Mouse (Mus musculus) midbrain, embryonic 11.5 days (tissue): ENCODE data around the gene Gna14. TPM values are rescaled to one million over a fixed set of nuclear protein-coding genes. Genes with fewer than 3 reads are reported as not detected.

Experiments used
- ATAC-seq: fragments of 200-750 bp; cut with Nextera tagmentation; 2 replicates; pipeline ENCODE4 v1.8.0; 2017; ENCODE audit warnings: moderate TSS enrichment, moderate library complexity; ENCODE audit not compliant: low FRiP score
- DNase-seq: peaks from one replicate; pipeline ENCODE4 v3.0.0; 2015; ENCODE audit warnings: low spot score; ENCODE audit errors: missing footprints
- H3K27ac ChIP-seq: fragments of 300-500 bp; sonication (generic); 2 replicates; pipeline ENCODE4 v1.5.1; 2014; ENCODE audit warnings: low read depth, low read length
- H3K27me3 ChIP-seq: fragments of 300-500 bp; sonication (generic); 2 replicates; pipeline ENCODE4 v1.6.1; 2014; ENCODE audit warnings: mild to moderate bottlenecking, low read length, moderate library complexity, mixed read lengths; ENCODE audit not compliant: control insufficient read depth, insufficient read depth
- H3K36me3 ChIP-seq: fragments of 300-500 bp; sonication (generic); 2 replicates; pipeline ENCODE4 v1.6.1; 2014; ENCODE audit warnings: mild to moderate bottlenecking, low read length, moderate library complexity, mixed read lengths; ENCODE audit not compliant: control insufficient read depth, insufficient read depth
- H3K4me1 ChIP-seq: fragments of 300-500 bp; sonication (generic); 2 replicates; pipeline ENCODE4 v1.6.1; 2014; ENCODE audit warnings: low read length; ENCODE audit not compliant: control insufficient read depth, insufficient read depth
- H3K4me2 ChIP-seq: fragments of 300-500 bp; sonication (generic); 2 replicates; pipeline ENCODE4 v1.6.1; 2014; ENCODE audit warnings: mild to moderate bottlenecking, moderate library complexity
- H3K4me3 ChIP-seq: fragments of 300-500 bp; sonication (generic); 2 replicates; pipeline ENCODE4 v1.5.1; 2014; ENCODE audit warnings: low read depth, low read length
- H3K9ac ChIP-seq: fragments of 300-500 bp; sonication (generic); 2 replicates; pipeline ENCODE4 v1.6.1; 2014; ENCODE audit warnings: low read length
- H3K9me3 ChIP-seq: fragments of 300-500 bp; sonication (generic); 2 replicates; pipeline ENCODE4 v1.6.1; 2016; ENCODE audit warnings: low read length; ENCODE audit not compliant: control insufficient read depth
- WGBS: fragments of 180-500 bp; shearing (Covaris S2); extraction: QIAGEN DNeasy Blood & Tissue Kit; methylation state at CpG from one replicate; pipeline ENCODE4 v1.1.7; 2014; 5-methylcytosine and 5-hydroxymethylcytosine counted together
- polyA plus RNA-seq: library from polyadenylated mRNA; unstranded; fragments of >200 nt; fragmentation: Nextera tagmentation; extraction: Ambion mirVana; gene quantifications from 2 replicates; pipeline ENCODE4 v1.2.1, GENCODE M21; 2014

Gna14 gene
- polyA plus RNA-seq, 1 experiment from 2014 or later, result 0.18 TPM

DNA sequence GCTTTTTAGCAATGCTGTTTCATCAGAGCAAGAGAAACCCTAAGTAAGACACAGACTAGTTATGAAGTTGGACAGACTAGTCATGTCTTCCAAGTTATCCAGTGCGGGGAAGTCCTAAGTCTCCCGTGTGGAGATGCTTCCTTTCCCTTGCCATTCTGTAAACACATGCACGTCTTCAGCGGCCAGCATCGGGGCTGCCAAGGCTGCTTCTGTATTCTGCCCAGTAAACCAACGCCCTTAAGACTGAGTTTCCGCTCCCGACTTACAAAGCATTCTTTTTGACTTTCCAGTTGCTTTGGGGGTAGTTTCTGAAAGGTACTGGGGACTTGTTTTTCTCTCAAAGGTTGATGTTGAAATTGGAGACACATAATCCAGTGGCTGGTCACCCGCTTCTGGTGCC, 26.9 kb downstream of the Gna14 start:
- DNase-seq, result no peak
- Histone ChIP-seq H3K36me3 (no peaks in the 10 kb centered on the region), H3K27ac (no peak overlapping the region), H3K9me3 (no peaks in the 10 kb centered on the region), H3K4me2 (no peak overlapping the region), H3K4me1 (0 out of 2 replicates have a peak, but pooled peaks cover 2% of the 10 kb centered on the region), H3K4me3 (no peak overlapping the region), H3K27me3 (no peaks in the 10 kb centered on the region), H3K9ac (no peak overlapping the region)
- no peak for ATAC-seq
- 78% methylated on average over 9 of the region's 9 CpGs for whole genome bisulfite sequencing

DNA sequence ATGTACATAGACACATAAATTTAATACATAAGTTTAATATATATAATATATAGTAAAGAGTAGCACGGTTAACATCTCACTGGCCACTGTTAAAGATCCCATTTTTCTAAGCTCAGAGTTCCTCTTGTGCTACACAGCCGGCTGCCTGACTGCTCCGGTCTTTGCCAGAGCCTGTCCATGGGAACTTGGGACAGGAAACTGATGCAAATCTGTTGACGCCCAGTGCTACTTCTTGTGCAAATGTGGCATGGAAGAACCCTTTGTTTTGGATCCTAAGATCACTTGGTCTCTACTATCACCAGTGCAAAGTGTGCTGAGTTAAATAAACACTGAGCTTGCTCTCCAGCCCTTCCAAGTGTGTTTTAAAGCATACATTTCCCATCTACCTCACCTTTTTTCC, 29.2 kb downstream of the Gna14 start:
- ATAC-seq, result no peak
- DNase-seq, result no peak
- no peaks in the 10 kb centered on the region for H3K27me3 ChIP-seq
- no peaks in the 10 kb centered on the region for H3K9me3 ChIP-seq
- H3K4me2 ChIP-seq, result no peak overlapping the region
- WGBS, result 79% methylated on average over 4 of the region's 4 CpGs
- H3K4me1 ChIP-seq, result 0 out of 2 replicates have a peak, but pooled peaks cover 2% of the 10 kb centered on the region
- no peak overlapping the region for H3K4me3 ChIP-seq
- H3K27ac ChIP-seq, result no peak overlapping the region
- H3K9ac ChIP-seq, result no peak overlapping the region
- no peaks in the 10 kb centered on the region for H3K36me3 ChIP-seq

DNA sequence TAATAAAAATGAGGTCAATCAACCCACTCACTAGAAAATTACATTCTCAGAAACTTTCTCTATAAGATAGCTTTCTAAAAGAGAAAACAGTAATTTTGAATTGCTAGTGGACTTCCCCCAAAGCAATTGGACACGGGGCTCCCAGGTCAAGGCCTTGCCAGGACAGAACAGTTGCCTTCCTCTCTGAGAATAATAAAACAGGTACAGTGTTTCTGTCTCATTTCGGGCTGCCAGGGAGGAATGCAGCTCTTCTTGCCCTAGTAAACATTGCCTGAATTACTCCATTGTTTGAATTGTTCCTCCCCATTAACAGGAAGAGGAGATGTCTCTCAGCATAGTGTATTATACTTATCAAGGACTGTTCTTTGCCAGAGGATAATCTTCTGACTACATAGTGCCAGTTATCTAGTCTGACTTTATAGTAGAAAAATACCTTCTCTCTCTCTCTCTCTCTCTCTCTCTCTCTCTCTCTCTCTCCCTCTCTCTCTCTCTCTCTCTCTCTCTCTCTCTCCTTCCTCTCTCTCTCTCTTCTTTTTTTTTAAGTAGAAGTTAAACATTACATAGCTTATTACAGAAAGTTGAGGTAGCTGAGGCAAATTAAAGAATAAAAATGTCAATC, 33.3 kb downstream of the Gna14 start:
- no peak overlapping the region for H3K4me2 ChIP-seq
- no peak for DNase-seq
- no peak overlapping the region for H3K9ac ChIP-seq
- no peaks in the 10 kb centered on the region for H3K27me3 ChIP-seq
- no peak for ATAC-seq
- H3K9me3 ChIP-seq, result 0 out of 2 replicates have a peak, but pooled peaks cover 2% of the 10 kb centered on the region
- H3K36me3 ChIP-seq, result no peaks in the 10 kb centered on the region
- 74% methylated on average over 2 of the region's 2 CpGs for WGBS
- no peak overlapping the region for H3K4me3 ChIP-seq
- no peak overlapping the region for H3K27ac ChIP-seq
- H3K4me1 ChIP-seq, result no peaks in the 10 kb centered on the region

DNA sequence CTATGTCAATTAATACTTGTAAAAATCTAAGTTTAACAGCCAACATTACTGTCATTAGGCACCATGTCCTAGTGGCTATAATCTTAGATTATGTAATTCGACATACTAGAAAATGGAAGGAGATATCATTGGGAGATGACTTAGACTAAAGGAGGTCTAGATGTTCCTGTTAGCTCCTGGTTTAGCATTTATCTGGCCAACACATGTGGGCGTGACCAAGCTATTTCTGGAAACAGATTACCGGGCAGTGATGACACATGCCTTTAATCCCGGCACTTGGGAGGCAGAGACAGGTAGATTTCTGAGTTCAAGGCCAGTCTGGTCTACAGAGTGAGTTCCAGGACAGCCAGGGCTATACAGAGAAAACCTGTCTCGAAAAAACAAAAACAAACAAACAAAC, 37.1 kb downstream of the Gna14 start:
- H3K27me3 ChIP-seq, result no peaks in the 10 kb centered on the region
- DNase-seq, result no peak
- no peak for ATAC-seq
- no peak overlapping the region for H3K27ac ChIP-seq
- H3K4me1 ChIP-seq, result no peaks in the 10 kb centered on the region
- H3K36me3 ChIP-seq, result no peaks in the 10 kb centered on the region
- H3K9ac ChIP-seq, result no peak overlapping the region
- H3K4me2 ChIP-seq, result no peak overlapping the region
- WGBS, result 86% methylated on average over 5 of the region's 5 CpGs
- no peak overlapping the region for H3K4me3 ChIP-seq
- 0 out of 2 replicates have a peak, but pooled peaks cover 2% of the 10 kb centered on the region for H3K9me3 ChIP-seq

DNA sequence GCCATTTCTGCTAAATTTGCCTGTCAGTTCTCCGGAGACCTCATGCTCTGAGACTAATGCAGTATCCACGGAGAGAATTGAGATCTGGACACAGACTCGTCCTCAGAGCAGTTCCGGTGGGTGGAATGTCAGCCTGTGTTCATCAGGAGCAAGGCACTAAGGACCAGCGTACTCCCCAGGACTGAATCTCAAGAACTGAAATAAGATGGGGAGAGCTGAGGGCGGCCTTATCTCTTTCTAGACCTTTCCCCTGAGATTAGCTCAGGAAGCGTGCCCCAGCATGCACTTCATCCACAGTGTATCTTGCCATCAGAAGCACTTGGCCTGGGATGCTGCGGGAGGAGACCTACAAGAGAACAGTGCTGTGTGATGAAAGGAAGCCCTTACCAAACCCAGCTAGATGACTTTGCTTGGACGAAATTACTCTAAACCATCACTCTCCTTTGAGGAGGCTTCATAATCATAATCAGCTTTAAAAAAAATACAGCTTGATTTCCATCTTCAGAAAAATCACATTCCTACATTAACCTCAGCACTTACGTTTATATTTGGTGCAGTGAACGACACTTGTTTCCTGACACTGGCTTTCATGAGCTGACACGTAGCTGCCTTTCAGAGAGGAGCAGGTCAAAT, 41.9 kb downstream of the Gna14 start:
- Histone ChIP-seq H3K4me1 (no peaks in the 10 kb centered on the region), H3K27ac (no peak overlapping the region), H3K4me2 (no peak overlapping the region), H3K9ac (no peak overlapping the region), H3K27me3 (no peaks in the 10 kb centered on the region), H3K9me3 (0 out of 2 replicates have a peak, but pooled peaks cover 2% of the 10 kb centered on the region), H3K36me3 (no peaks in the 10 kb centered on the region), H3K4me3 (no peak overlapping the region)
- ATAC-seq (no peak), DNase-seq (no peak)
- 83% methylated on average over 12 of the region's 12 CpGs for WGBS

DNA sequence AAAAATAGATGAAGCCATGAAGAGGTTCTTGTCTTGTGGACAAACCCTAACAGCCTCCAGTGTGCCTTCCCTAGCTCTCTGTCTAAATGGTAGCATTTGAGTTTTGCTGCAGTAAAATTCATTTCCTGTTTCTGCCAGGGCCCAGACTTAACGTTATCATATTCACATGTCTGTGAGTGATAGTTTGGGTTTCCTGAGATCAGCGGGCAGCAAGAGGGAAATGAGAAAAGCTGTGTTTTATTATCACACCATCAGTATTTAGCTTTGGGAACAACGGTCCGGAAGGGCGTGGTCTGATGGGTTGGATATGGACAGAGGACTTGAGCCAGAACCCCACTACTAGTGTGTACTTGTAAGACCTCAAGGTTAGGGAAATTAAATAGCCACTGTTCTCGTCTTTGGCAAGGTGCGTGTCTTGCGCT, 42.6 kb downstream of the Gna14 start:
- no peaks in the 10 kb centered on the region for H3K36me3 ChIP-seq
- DNase-seq (no peak), ATAC-seq (no peak)
- no peak overlapping the region for H3K4me3 ChIP-seq
- 0 out of 2 replicates have a peak, but pooled peaks cover 2% of the 10 kb centered on the region for H3K9me3 ChIP-seq
- no peak overlapping the region for H3K9ac ChIP-seq
- WGBS, result 85% methylated on average over 8 of the region's 8 CpGs
- H3K4me1 ChIP-seq, result no peaks in the 10 kb centered on the region
- H3K27ac ChIP-seq, result no peak overlapping the region
- H3K27me3 ChIP-seq, result no peaks in the 10 kb centered on the region
- no peak overlapping the region for H3K4me2 ChIP-seq

DNA sequence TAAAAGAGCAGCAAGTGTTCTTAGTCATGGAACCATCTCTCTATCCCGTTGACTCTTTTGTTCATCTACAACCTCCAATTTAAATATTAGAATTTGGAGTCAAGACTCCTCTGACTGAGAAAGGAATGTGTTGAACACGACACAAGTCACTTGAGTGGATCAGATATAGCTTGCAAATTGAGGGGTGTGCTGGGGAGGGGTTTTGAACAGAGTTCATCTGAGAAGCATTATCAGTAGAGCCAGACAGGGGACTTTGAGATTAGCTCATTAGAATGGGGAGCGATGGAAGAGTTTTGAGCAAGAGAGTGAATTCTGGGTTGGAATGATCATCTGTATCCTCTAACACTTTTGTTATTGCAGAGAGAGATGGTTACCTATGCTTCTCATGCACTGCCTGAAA, 46.5 kb downstream of the Gna14 start:
- 90% methylated on average over 3 of the region's 3 CpGs for WGBS
- H3K4me2 ChIP-seq, result no peak overlapping the region
- H3K4me1 ChIP-seq, result no peaks in the 10 kb centered on the region
- H3K27ac ChIP-seq, result no peak overlapping the region
- H3K36me3 ChIP-seq, result no peaks in the 10 kb centered on the region
- ATAC-seq (no peak), DNase-seq (no peak)
- H3K4me3 ChIP-seq, result no peak overlapping the region
- no peaks in the 10 kb centered on the region for H3K27me3 ChIP-seq
- H3K9me3 ChIP-seq, result no peaks in the 10 kb centered on the region
- no peak overlapping the region for H3K9ac ChIP-seq

DNA sequence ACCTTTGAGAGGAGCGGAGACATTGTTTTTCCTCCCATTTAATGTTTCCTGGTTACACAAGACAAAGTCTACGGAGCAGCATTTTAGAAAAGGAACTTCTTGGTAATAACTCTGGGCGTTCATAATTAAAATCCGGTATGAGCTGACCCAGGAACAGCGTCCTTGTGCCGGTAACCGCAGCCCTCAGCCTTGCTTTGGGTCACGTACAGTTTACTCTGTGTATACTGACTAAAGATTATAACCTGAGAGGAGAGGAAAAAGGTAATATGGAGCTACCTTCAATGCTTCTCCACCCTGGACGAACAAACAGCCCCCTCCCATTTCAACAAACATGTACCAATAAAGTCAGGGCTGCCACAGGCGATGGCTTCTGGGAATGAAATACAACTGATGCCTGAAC, 48.7 kb downstream of the Gna14 start:
- no peak overlapping the region for H3K9ac ChIP-seq
- WGBS, result 93% methylated on average over 10 of the region's 10 CpGs
- no peak overlapping the region for H3K4me2 ChIP-seq
- no peak overlapping the region for H3K27ac ChIP-seq
- no peak for ATAC-seq
- H3K4me3 ChIP-seq, result no peak overlapping the region
- no peaks in the 10 kb centered on the region for H3K9me3 ChIP-seq
- no peaks in the 10 kb centered on the region for H3K36me3 ChIP-seq
- DNase-seq, result no peak
- H3K4me1 ChIP-seq, result no peaks in the 10 kb centered on the region
- no peaks in the 10 kb centered on the region for H3K27me3 ChIP-seq

DNA sequence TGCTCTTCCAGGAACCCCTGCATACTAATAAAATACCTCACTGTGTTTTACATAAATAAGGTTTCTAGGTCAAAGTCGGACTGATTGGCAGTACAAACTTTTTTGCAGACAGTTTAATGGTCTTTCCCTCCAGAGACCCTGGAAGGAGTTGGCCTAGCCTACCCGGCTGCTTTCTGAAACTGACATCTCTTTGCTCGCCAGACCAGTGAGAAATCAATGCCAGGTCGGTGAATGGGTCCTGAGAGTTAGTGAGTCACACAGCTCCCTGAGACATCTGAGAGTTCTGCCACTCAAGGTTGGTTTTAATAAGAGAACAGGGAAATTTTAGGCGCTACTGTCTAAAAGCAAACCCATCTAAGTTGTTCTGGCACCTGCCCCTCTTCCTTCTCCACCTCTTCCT, 49.1 kb downstream of the Gna14 start:
- ATAC-seq, result no peak
- no peak for DNase-seq
- Histone ChIP-seq H3K9me3 (no peaks in the 10 kb centered on the region), H3K9ac (no peak overlapping the region), H3K27me3 (no peaks in the 10 kb centered on the region), H3K27ac (no peak overlapping the region), H3K4me3 (no peak overlapping the region), H3K36me3 (no peaks in the 10 kb centered on the region), H3K4me1 (no peaks in the 10 kb centered on the region), H3K4me2 (no peak overlapping the region)
- WGBS, result 74% methylated on average over 5 of the region's 5 CpGs
